Mouse (Mus musculus) liver, adult 2 months (tissue): ENCODE data around the gene Vezf1. TPM values are rescaled to one million over a fixed set of nuclear protein-coding genes. Genes with fewer than 3 reads are reported as not detected.
A peak's percentile ranks its signal among the peaks of the same experiment; 100 is the strongest.

Source experiments
- DNase-seq: peaks from one replicate; pipeline ENCODE4 v3.0.0-alpha.2; 2011; ENCODE audit warnings: low read depth, low spot score; ENCODE audit errors: extremely low read depth
- H3K27ac ChIP-seq: fragments of 200-500 bp; replicated peaks from 2 replicates; pipeline ENCODE4 v1.5.1; 2012; ENCODE audit warnings: low read depth, mild to moderate bottlenecking, control low read depth, inconsistent platforms, low read length; ENCODE audit not compliant: insufficient read depth
- H3K27me3 ChIP-seq: fragments of 200-500 bp; 2 replicates; pipeline ENCODE4 v1.6.1; 2012; ENCODE audit warnings: mild to moderate bottlenecking, moderate library complexity, low read length, inconsistent platforms; ENCODE audit not compliant: control insufficient read depth, insufficient read depth
- H3K36me3 ChIP-seq: fragments of 200-500 bp; 2 replicates; pipeline ENCODE4 v1.6.1; 2012; ENCODE audit warnings: low read length, inconsistent platforms; ENCODE audit not compliant: control insufficient read depth, insufficient read depth
- H3K4me1 ChIP-seq: fragments of 200-500 bp; 2 replicates; pipeline ENCODE4 v1.6.1; 2011; ENCODE audit warnings: low read length; ENCODE audit not compliant: control insufficient read depth, insufficient read depth
- H3K4me3 ChIP-seq: fragments of 200-500 bp; 2 replicates; pipeline ENCODE4 v1.5.1; 2011; ENCODE audit warnings: low read depth, mild to moderate bottlenecking, control low read depth, low read length, moderate library complexity; ENCODE audit not compliant: insufficient read depth
- H3K79me2 ChIP-seq: fragments of 200-500 bp; 2 replicates; pipeline ENCODE4 v1.6.1; 2012; ENCODE audit warnings: inconsistent platforms, mild to moderate bottlenecking, low read length, moderate library complexity; ENCODE audit not compliant: control insufficient read depth, insufficient read depth
- H3K9ac ChIP-seq: fragments of 200-500 bp; 2 replicates; pipeline ENCODE4 v1.6.1; 2012; ENCODE audit warnings: low read depth, mild to moderate bottlenecking, control low read depth, inconsistent platforms, low read length
- CTCF ChIP-seq: fragments of 200-500 bp; IDR thresholded peaks from 2 replicates; pipeline ENCODE4 v1.5.1; 2011; ENCODE audit warnings: low read depth, low read length, control low read depth
- POLR2A ChIP-seq: fragments of 200-500 bp; IDR thresholded peaks from 2 replicates; pipeline ENCODE4 v1.6.1; 2011; ENCODE audit warnings: low read length, control low read depth; ENCODE audit not compliant: insufficient read depth; ENCODE audit errors: extremely low read depth
- WGBS: fragments of 180-500 bp; shearing (Covaris S2); methylation state at CpG from one replicate; pipeline ENCODE4 v1.1.7; 2018; 5-methylcytosine and 5-hydroxymethylcytosine counted together
- polyA plus RNA-seq: library from polyadenylated mRNA; depleted of rRNA; stranded (reverse); fragments of >200 nt; gene quantifications from 2 replicates; pipeline ENCODE4 v1.2.3, GENCODE M21; 2012
- total RNA-seq: library from RNA; depleted of rRNA; stranded (reverse); fragments of >200 nt; gene quantifications from 2 replicates; pipeline ENCODE4 v1.2.3, GENCODE M21; 2014

Vezf1 gene
- total and polyA plus RNA-seq, 2 experiments = 3.6 to 5.8 TPM

- peaks cover 23% of the 10 kb centered on the region for H3K79me2 ChIP-seq
- peak overlapping the region; percentile 90 for H3K4me3 ChIP-seq
- TF ChIP-seq CTCF (no peak), POLR2A (no peak)
- H3K36me3 ChIP-seq = peaks cover 2% of the 10 kb centered on the region
- DNase-seq = peak; percentile 21
- H3K27me3 ChIP-seq = no peaks in the 10 kb centered on the region
- peak overlapping the region; percentile 78 for H3K27ac ChIP-seq
- under 1% methylated on average over 82 of the region's 92 CpGs for WGBS
- H3K4me1 ChIP-seq = peaks cover 4% of the 10 kb centered on the region; the same call in 1 of the 2 replicates
- H3K9ac ChIP-seq = peak overlapping the region; percentile 92
Observed at GRCm38 (mm10) chr11:88068411-88069245, 549 bp downstream of the Vezf1 start.

GRCm38 (mm10) chr11:88069246-88069570 lies 1.1 kb downstream of the Vezf1 start:
- peaks cover 5% of the 10 kb centered on the region for H3K36me3 ChIP-seq
- H3K4me1 ChIP-seq = peaks cover 6% of the 10 kb centered on the region; the same call in 1 of the 2 replicates
- H3K9ac ChIP-seq = peak overlapping the region; percentile 41; the same call in 1 of the 2 replicates
- H3K79me2 ChIP-seq = peaks cover 25% of the 10 kb centered on the region
- H3K27me3 ChIP-seq = no peaks in the 10 kb centered on the region
- no peak overlapping the region for H3K27ac ChIP-seq
- no peak for DNase-seq
- peak overlapping the region; percentile 90 for H3K4me3 ChIP-seq
- TF ChIP-seq CTCF (no peak), POLR2A (no peak)
- WGBS = 4% methylated on average over 12 of the region's 12 CpGs

- peaks cover 6% of the 10 kb centered on the region; the same call in 1 of the 2 replicates for H3K4me1 ChIP-seq
- WGBS = 55% methylated on average over 4 of the region's 4 CpGs
Observed at GRCm38 (mm10) chr11:88070392-88070791, 2.3 kb downstream of the Vezf1 start.

GRCm38 (mm10) chr11:88071113-88071512 lies 3.0 kb downstream of the Vezf1 start:
- no peak overlapping the region for H3K9ac ChIP-seq
- no peak for DNase-seq
- no peak overlapping the region for H3K27ac ChIP-seq
- 43% methylated on average over 5 of the region's 5 CpGs for WGBS
- H3K4me1 ChIP-seq = peaks cover 6% of the 10 kb centered on the region; the same call in 1 of the 2 replicates
- H3K27me3 ChIP-seq = no peaks in the 10 kb centered on the region
- H3K36me3 ChIP-seq = peaks cover 18% of the 10 kb centered on the region
- no peak overlapping the region for H3K4me3 ChIP-seq
- TF ChIP-seq CTCF = no peak
- TF ChIP-seq POLR2A = no peak
- H3K79me2 ChIP-seq = peaks cover 28% of the 10 kb centered on the region

More at GRCm38 (mm10) chr11:88070392-88070791, 2.3 kb downstream of the Vezf1 start:
- TF ChIP-seq POLR2A (no peak), CTCF (no peak)
- DNase-seq = no peak
- H3K36me3 ChIP-seq = peaks cover 13% of the 10 kb centered on the region
- H3K27me3 ChIP-seq = no peaks in the 10 kb centered on the region
- H3K79me2 ChIP-seq = peaks cover 28% of the 10 kb centered on the region
- no peak overlapping the region for H3K9ac ChIP-seq
- H3K4me3 ChIP-seq = no peak overlapping the region
- no peak overlapping the region for H3K27ac ChIP-seq

GRCm38 (mm10) chr11:88073343-88073875 lies 5.3 kb downstream of the Vezf1 start:
- TF ChIP-seq CTCF = no peak
- Histone ChIP-seq H3K4me1 (peaks cover 6% of the 10 kb centered on the region; the same call in 1 of the 2 replicates), H3K9ac (no peak overlapping the region), H3K36me3 (peaks cover 31% of the 10 kb centered on the region), H3K79me2 (peaks cover 24% of the 10 kb centered on the region), H3K27ac (no peak overlapping the region), H3K27me3 (no peaks in the 10 kb centered on the region), H3K4me3 (no peak overlapping the region)
- WGBS = 85% methylated on average over 14 of the region's 14 CpGs
- no peak for DNase-seq

GRCm38 (mm10) chr11:88075701-88076100 lies 7.6 kb downstream of the Vezf1 start:
- Histone ChIP-seq H3K4me1 (peaks cover 6% of the 10 kb centered on the region; the same call in 1 of the 2 replicates), H3K79me2 (peaks cover 18% of the 10 kb centered on the region; the same call in 1 of the 2 replicates), H3K27ac (no peak overlapping the region), H3K36me3 (peaks cover 51% of the 10 kb centered on the region), H3K9ac (no peak overlapping the region), H3K4me3 (no peak overlapping the region), H3K27me3 (no peaks in the 10 kb centered on the region)
- 84% methylated on average over 1 of the region's 1 CpGs for WGBS
- no peak for DNase-seq
- no peak for TF ChIP-seq POLR2A
- no peak for TF ChIP-seq CTCF
